Mouse (Mus musculus): ENCODE data around the gene Rad54l2.

DNA sequence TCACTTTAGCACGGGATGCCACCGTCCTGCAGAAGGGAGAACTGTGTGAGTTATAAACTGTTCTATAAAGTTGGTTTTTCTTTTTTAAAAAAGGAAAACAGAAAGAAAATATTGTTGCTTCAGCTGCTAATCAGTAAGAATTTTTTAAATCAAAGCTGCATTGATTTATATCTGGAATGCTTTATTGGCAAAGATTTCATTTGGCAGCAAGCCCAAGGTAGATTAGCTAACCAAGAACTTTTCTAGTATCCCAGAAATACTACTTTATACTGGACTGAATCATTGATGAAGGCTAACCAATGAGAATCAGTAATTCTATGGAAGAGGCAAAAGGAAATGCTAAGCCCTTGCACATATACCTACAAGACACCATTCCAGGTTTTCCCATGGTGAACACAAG lies 72.8 kb downstream of the Rad54l2 start:
- TF ChIP-seq CTCF (IDR thresholded peaks at IDR 0.05; ENCODE audit: low read depth) (no peak), EP300 (IDR thresholded peaks at IDR 0.05; ENCODE audit: low read depth) (no peak)

Data from liver, postnatal 0 days (tissue).